Mouse (Mus musculus): ENCODE data around the gene Rassf9. TPM values are rescaled to one million over a fixed set of nuclear protein-coding genes. Genes with fewer than 3 reads are reported as not detected.

Gene Rassf9
- polyA plus RNA-seq, 1 experiment from 2014 or later = 4.8 TPM

Other genes starting within 250 kb of the Rassf9 start
- gene Nts, start 21.7 kb upstream of the Rassf9 start, polyA plus RNA-seq (2016; fragmentation: Nextera tagmentation; extraction: Ambion mirVana) = 0.34 and 0.39 TPM in 2 replicates